Mouse (Mus musculus): ENCODE measurements around the gene Ppp1r1b.
A peak's percentile ranks its signal among the peaks of the same experiment; 100 is the strongest.
"Not testable (repeated sequence)": the region's sequence is repeated elsewhere in the genome, so short reads cannot be mapped to it uniquely, and the experiment has no call there.

Gene Ppp1r1b

GRCm38 (mm10) chr11:98372406-98372805, 24.2 kb downstream of the Ppp1r1b start:
- DNase-seq (ENCODE audit: low spot score): peak; percentile 74

GRCm38 (mm10) chr11:98373244-98373643, 25.0 kb downstream of the Ppp1r1b start:
- no peak for DNase-seq (ENCODE audit: low spot score)

GRCm38 (mm10) chr11:98374266-98374665, 26.1 kb downstream of the Ppp1r1b start:
- DNase-seq (ENCODE audit: low spot score): no peak

DNA sequence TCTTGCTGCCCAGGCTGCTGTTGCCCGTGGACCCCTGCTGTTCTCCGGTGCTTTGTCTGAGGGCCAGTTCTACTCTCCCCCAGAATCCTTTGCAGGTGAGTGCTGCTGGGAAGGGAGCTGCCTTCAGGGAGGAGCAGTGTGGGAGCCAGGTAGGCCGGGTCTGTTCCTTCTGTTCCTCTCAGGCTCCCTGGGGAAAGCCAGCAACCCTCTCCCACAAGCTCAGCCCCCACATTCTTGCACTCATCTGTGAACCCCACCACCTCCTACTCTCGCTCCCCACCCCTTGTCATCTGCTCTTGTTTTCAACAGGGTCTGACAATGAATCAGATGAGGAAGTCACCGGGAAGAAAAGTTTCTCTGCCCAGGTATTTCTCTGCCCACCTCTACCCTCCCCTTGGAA, 28.6 kb downstream of the Ppp1r1b start:
- no peak for DNase-seq (ENCODE audit: low spot score)

DNA sequence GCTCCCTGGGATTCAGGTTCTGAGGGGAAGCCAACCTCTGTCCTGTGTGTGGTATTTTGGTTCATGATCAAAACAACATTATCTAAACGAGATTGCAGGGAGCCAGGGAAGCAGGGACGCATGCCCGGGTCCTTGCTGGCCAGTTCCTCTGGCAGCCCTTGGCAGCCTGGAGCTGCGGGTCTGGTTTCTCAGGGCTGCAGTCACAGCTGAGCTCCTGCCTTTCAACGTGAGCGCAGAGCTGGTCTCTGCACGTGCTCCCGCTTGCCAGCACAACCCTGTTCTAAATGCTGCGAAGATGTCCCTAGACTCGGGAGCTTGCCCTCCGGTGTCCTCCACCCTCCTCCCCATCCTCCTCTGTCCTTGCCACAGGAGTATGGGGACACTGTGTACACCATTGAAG, 29.6 kb downstream of the Ppp1r1b start:
- DNase-seq (ENCODE audit: low spot score): no peak

GRCm38 (mm10) chr11:98379379-98379778, 31.2 kb downstream of the Ppp1r1b start:
- no peak for DNase-seq (ENCODE audit: low spot score)

DNA sequence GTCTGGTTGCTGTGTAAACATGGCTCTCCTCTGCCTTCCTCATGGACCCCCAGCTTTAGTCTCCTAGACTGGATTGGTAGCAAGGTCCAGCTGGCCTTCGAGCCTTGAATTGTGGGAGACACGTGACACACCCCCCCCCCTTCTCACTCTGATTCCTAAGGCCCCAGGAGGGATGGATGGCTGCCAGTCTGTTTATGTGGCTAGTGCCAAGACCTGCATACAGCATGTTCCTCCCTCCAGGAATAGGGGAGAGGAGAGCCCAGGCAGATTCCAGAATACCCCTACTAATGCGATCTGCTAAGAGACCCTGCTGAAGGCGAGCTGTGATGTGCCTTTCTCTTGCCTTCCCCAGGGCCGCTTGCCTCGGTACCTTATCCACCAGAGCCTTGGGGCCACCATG, 31.9 kb downstream of the Ppp1r1b start:
- DNase-seq (ENCODE audit: low spot score): no peak

DNA sequence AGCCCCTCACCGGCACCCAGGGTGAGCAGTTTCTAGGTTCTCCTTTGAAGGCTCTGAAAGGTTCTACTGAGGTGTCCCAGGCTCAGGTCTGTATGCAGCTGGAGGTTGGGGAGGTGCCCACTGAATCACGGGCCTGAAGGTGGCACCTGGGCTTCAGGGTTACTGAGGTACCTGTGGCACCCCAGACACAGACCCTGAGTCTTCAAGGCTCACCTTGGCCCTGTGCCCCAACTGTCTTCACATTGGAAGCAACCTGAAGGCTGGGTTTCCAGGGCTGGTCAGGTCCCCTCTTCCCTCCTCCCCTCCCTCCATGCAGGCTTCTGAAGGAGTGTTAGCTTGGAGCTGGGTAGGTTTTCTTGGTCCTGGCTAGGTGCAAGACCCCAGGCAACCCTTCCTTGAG, 33.4 kb downstream of the Ppp1r1b start:
- no peak for DNase-seq (ENCODE audit: low spot score)

DNA sequence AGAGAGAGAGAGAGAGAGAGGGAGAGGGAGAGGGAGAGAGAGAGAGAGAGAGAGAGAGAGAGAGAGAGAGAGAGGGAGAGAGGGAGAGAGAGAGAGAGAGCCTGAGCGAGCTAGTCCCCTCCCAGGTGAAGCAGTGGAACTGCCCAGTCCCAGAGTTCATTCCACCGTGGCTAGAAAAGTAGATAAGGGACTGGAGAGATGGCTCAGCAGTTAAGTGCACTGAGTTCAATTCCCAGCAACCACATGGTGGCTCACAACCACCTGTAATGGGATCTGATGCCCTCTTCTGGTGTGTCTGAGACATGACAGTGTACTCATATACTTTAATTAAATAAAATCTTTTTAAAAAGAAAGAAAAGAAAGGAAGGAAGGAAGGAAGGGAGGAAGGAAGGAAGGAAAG, 34.2 kb downstream of the Ppp1r1b start:
- DNase-seq (ENCODE audit: low spot score): not testable (repeated sequence)

- no peak for DNase-seq (ENCODE audit: low spot score)
Observed at GRCm38 (mm10) chr11:98383261-98384030, 35.2 kb downstream of the Ppp1r1b start, which contains the start of gene Tcap. TSS of gene Tcap (plus strand) at chr11:98383811.

DNA sequence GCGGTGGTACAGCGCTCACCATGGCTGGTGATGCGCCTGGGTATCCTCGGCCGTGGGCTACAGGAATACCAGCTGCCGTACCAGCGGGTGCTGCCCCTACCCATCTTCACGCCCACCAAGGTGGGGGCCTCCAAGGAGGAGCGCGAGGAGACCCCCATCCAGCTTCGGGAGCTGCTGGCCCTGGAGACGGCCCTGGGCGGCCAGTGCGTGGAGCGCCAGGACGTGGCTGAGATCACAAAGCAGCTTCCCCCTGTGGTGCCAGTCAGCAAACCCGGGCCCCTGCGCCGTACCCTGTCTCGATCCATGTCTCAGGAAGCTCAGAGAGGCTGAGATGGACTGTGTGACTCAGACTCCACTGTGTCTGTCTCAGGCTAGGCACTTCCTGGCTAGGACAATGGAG, 36.0 kb downstream of the Ppp1r1b start:
- no peak for DNase-seq (ENCODE audit: low spot score)

- DNase-seq (ENCODE audit: low spot score): no peak
Observed at GRCm38 (mm10) chr11:98384721-98385637, 36.8 kb downstream of the Ppp1r1b start.

- DNase-seq (ENCODE audit: low spot score): no peak
Observed at GRCm38 (mm10) chr11:98385638-98386585, 37.7 kb downstream of the Ppp1r1b start, which contains the start of gene Pnmt. TSS of gene Pnmt (plus strand) at chr11:98386450.

- no peak for DNase-seq (ENCODE audit: low spot score)
Observed at GRCm38 (mm10) chr11:98386596-98386995, 38.4 kb downstream of the Ppp1r1b start.

- DNase-seq (ENCODE audit: low spot score): no peak
Observed at GRCm38 (mm10) chr11:98387056-98387577, 38.9 kb downstream of the Ppp1r1b start.

DNA sequence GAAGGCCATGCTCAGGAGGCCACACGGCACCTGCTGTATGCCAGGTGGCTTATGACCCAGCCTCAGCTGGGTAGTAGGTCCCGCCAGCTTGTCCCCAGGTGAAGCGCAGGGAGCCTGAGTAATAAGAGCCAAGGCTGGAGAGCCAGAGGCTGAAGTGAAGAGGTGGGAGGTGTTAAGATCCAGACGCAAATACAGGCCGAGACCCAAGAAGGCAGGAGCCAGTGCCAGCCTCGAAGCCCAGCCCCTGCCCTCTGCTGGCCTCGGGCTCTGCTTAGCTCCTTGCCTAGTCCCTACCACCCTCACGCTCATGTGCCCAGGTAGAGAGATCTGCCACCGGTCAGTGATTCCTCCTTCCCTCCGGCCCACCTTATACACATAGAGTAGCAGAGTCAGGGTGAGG, 40.1 kb downstream of the Ppp1r1b start:
- no peak for DNase-seq (ENCODE audit: low spot score)

DNA sequence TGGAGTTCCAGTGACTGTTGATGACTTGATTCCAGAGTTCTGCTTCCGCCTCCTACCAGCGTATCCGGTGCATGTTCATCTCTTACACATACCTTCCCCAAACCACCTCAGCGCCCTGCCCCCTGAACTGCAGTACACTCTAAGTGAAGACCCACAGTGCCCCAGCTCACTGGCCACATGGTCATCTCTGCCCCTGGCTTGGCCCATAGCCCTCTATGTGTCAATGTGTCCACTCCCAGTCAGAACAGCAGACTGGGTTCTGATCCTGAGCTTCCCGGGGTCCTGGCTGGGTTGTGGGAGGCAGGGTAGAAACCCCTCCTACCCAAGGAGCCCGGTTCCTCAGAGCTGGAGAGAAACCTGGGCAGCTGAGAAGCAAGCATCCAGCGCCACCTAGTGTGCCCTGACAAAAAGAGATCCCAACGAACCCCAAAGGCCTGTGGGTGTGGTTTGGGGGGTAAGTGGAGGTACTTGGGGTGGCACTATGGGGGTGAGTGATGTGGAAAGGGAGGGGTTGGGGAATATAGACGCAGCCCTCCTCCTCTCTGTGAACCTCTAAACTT, 41.1 kb downstream of the Ppp1r1b start:
- peak; percentile 78 for DNase-seq (ENCODE audit: low spot score)

- no peak for DNase-seq (ENCODE audit: low spot score)
Observed at GRCm38 (mm10) chr11:98390141-98390540, 41.9 kb downstream of the Ppp1r1b start.

DNA sequence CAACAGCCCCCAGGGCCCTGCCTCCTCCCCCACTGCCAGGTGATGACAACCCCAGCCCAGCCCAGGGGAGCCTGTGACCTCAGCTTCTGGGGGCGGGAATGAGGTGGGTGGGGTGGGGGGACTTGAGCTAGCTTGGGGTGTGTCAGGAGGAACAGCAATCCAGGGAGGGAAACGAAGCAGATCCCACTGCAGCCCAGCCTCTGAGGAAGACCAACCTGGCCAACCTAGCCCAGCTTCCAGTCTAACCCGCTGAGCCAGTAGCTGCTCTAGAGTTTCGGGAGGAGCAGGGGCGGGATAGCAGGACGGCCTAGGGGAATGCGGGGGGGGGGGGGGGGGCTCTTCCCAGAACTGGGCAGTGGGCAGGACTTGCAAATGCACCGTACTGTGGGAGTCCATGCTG, 43.8 kb downstream of the Ppp1r1b start:
- no peak for DNase-seq (ENCODE audit: low spot score)

DNA sequence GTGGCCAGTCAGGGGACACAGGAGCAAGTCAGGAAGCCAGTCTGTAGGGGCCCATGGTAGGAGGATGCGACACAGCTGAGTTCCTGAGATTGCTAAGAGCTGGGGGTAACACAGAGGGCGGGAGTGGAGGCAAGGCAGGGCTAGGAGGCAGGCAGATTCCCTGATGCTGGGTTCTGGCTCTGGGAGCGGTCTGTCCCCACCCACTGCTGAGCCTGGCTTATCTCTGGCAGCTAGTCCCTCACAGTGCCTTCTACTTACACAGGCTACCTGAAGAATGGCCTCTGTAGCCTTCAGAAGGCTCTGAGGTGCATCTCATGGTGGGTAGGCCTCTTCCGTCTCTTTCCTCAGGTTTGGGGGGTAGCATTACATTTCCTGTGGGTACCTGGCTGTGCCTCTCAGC, 44.4 kb downstream of the Ppp1r1b start:
- no peak for DNase-seq (ENCODE audit: low spot score)

DNA sequence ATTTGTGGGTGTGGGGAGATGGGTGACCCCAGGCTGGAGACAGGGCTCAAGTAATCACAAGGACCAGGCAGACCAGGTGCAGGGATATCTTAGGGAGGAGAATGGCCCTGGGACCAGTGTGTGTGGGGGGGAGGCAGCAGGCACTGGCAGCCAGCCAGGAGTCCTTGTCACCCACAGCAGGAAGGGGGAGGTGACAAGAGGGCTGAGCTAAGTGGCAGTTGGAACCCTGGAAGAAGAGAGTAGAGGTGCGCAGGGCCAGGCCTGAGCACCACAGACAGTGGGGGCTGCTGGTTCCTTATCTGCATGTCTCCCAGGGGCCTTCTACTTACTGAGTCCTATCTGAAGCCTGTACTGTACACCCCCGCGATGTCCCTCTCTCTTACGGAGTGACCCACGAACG, 45.1 kb downstream of the Ppp1r1b start:
- no peak for DNase-seq (ENCODE audit: low spot score)
